Mouse (Mus musculus) liver, embryonic 15.5 days (tissue): Measurements from ENCODE around the gene S100a3. TPM values are rescaled to one million over a fixed set of nuclear protein-coding genes. Genes with fewer than 3 reads are reported as not detected.

Experiments
- ATAC-seq: fragments of 200-750 bp; cut with Nextera tagmentation; 2 replicates; pipeline ENCODE4 v1.8.0; 2017; ENCODE audit warnings: moderate number of reproducible peaks, mild to moderate bottlenecking, moderate library complexity; ENCODE audit not compliant: insufficient read depth
- H3K27ac ChIP-seq: fragments of 300-500 bp; sonication (generic); replicated peaks from 2 replicates; pipeline ENCODE4 v1.5.1; 2015; ENCODE audit warnings: mild to moderate bottlenecking, inconsistent platforms
- H3K27me3 ChIP-seq: fragments of 300-500 bp; sonication (generic); 2 replicates; pipeline ENCODE4 v1.6.1; 2015; ENCODE audit warnings: mild to moderate bottlenecking, inconsistent platforms
- H3K36me3 ChIP-seq: fragments of 300-500 bp; sonication (generic); replicated peaks from 2 replicates; pipeline ENCODE4 v1.6.1; 2015; ENCODE audit warnings: moderate library complexity, mild to moderate bottlenecking, inconsistent platforms
- H3K4me1 ChIP-seq: fragments of 300-500 bp; sonication (generic); replicated peaks from 2 replicates; pipeline ENCODE4 v1.6.1; 2015; ENCODE audit warnings: inconsistent platforms
- H3K4me2 ChIP-seq: fragments of 300-500 bp; sonication (generic); 2 replicates; pipeline ENCODE4 v1.6.1; 2015; ENCODE audit warnings: moderate library complexity, mild to moderate bottlenecking, inconsistent platforms
- H3K4me3 ChIP-seq: fragments of 300-500 bp; sonication (generic); replicated peaks from 2 replicates; pipeline ENCODE4 v1.5.1; 2015; ENCODE audit warnings: mild to moderate bottlenecking, inconsistent platforms
- H3K9ac ChIP-seq: fragments of 300-500 bp; sonication (generic); 2 replicates; pipeline ENCODE4 v1.6.1; 2015; ENCODE audit warnings: moderate library complexity, mild to moderate bottlenecking, inconsistent platforms
- H3K9me3 ChIP-seq: fragments of 300-500 bp; sonication (generic); replicated peaks from 2 replicates; pipeline ENCODE4 v1.6.1; 2016; ENCODE audit warnings: inconsistent platforms
- WGBS: fragments of 180-500 bp; shearing (Covaris S2); methylation state at CpG from one replicate; pipeline ENCODE4 v1.1.7; 2015; ENCODE audit warnings: mixed read lengths; ENCODE audit not compliant: insufficient replicate concordance; 5-methylcytosine and 5-hydroxymethylcytosine counted together
- polyA plus RNA-seq: library from polyadenylated mRNA; unstranded; fragments of >200 nt; fragmentation: Nextera tagmentation; extraction: Ambion mirVana; gene quantifications from 2 replicates; pipeline ENCODE4 v1.2.1, GENCODE M21; 2015

Gene S100a3
- not detected in 2 replicates for polyA plus RNA-seq

- Histone ChIP-seq H3K4me1 (no peaks in the 10 kb centered on the region), H3K27ac (no peak within 1 kb of the TSS), H3K27me3 (peaks cover 4% of the 10 kb centered on the region; the same call in 1 of the 2 replicates), H3K4me3 (no peak within 1 kb of the TSS), H3K9ac (no peak within 1 kb of the TSS), H3K9me3 (no peaks in the 10 kb centered on the region), H3K4me2 (no peak within 1 kb of the TSS), H3K36me3 (no peaks in the 10 kb centered on the region)
- WGBS: 61% methylated on average over 6 of the region's 6 CpGs
- no peak for ATAC-seq
Observed at GRCm38 (mm10) chr3:90560008-90560628, at the start of gene S100a3. S100a3 (plus strand) TSS chr3:90560578.

DNA sequence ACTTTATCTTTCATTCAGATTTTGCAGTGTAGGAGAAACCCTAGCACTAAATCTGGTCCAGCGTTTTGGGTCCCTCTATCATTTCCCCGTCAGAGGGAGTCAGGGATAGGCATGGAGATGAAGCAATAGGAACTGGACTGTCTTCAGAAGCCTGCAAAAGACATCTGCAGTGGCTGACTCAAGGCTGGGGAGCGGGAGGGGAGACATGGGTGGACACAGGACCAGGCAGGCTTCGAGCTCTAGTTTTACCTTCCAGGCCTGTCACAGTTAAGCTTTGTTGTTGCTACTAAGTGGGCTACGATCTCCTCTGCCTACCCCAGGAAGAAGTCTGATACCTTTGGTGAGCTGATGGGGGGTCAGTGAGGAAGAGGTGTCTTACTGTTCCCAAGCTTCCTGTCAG is 48.1 kb upstream of the S100a3 start:
- H3K4me3 ChIP-seq: no peak overlapping the region
- H3K27me3 ChIP-seq: peaks cover 15% of the 10 kb centered on the region
- H3K4me1 ChIP-seq: peaks cover 45% of the 10 kb centered on the region
- H3K27ac ChIP-seq: no peak overlapping the region
- H3K4me2 ChIP-seq: no peak overlapping the region
- 65% methylated on average over 5 of the region's 5 CpGs for WGBS
- no peaks in the 10 kb centered on the region for H3K9me3 ChIP-seq
- no peak for ATAC-seq
- H3K9ac ChIP-seq: no peak overlapping the region
- H3K36me3 ChIP-seq: peaks cover 10% of the 10 kb centered on the region

- Histone ChIP-seq H3K27ac (no peak overlapping the region), H3K9me3 (no peaks in the 10 kb centered on the region), H3K4me3 (peak overlapping the region; percentile 62; the same call in 1 of the 2 replicates), H3K27me3 (peaks cover 15% of the 10 kb centered on the region), H3K9ac (no peak overlapping the region), H3K4me2 (peak overlapping the region; percentile 98), H3K4me1 (peaks cover 37% of the 10 kb centered on the region), H3K36me3 (0 out of 2 replicates have a peak, but pooled peaks cover 4% of the 10 kb centered on the region)
- 64% methylated on average over 9 of the region's 9 CpGs for WGBS
- ATAC-seq: no peak
Observed at GRCm38 (mm10) chr3:90512948-90513642, 47.3 kb upstream of the S100a3 start.

DNA sequence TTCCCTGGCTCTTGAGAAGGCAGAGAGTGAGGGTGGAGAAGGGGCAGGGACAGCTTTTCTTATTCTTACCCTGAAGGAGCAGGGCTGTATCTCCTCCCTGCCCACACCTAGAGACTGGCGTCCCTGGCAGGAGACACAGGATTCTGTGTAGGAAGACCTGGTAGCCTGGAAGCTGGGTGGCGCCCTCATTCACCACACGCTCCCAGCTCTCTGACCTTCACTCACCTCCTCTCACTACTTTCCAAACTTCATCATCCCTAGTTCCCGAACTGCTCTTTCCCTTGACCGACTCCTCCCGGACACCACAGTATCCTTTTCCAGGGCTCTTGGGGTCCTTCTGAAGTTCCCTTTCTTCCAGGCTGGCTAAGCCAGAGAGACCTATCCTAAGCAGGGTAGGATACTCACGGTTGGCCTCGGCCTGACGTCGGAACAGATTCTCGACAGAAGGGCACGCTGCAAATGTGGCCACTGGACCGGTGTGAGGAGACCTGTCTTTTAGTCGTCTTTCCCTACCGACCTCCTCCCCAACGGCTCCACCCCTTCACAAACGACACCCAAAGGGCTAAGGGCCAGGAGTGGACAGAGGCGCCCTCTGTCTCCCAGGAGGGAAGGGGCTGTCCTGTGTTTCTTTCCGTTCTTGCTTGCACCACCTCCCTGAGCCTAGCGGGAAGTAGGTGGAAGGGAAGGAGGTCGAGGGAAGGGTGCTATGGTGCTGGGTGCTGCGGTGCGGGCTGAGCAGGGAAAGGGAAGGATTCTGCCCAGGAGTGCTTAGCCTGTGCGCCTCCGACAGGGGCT is 46.4 kb upstream of the S100a3 start, which contains the start of the genes S100a1 and S100a13:
TSS of gene S100a1 (minus strand) at position 597 of the 795 bp plus-strand sequence.
TSS of gene S100a13 (plus strand) at position 640 of the 795 bp plus-strand sequence.
- Histone ChIP-seq H3K4me2 (peak within 1 kb of the TSS; percentile 98), H3K9ac (peak within 1 kb of the TSS; percentile 62), H3K4me3 (peak within 1 kb of the TSS; percentile 62), H3K27ac (peak within 1 kb of the TSS; percentile 53; the same call in 1 of the 2 replicates), H3K4me1 (peaks cover 33% of the 10 kb centered on the region), H3K27me3 (peaks cover 15% of the 10 kb centered on the region), H3K9me3 (no peaks in the 10 kb centered on the region), H3K36me3 (0 out of 2 replicates have a peak, but pooled peaks cover 4% of the 10 kb centered on the region)
- ATAC-seq: peak; percentile 38
- WGBS: 4% methylated on average over 25 of the region's 25 CpGs

DNA sequence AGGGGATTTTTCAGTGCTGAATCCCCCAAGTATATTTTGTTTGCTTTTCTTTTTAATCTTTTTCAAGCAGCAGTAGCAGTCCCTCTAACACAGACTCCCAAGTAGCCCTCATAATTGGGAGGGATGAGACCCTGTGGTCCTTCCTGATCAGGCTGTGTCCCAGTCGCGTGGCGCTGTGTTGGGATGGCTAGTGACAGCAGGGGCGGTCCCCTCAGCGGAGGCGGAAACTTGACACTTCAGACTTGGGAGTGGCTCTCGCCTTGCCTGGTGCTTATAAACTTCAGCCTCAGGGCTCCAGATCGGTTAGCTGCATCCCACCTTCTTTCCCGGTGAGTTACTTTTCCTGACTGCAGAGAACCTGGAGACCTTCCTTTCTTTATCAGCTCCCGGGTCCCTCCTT is 45.7 kb upstream of the S100a3 start:
- Histone ChIP-seq H3K27ac (0 out of 2 replicates have a peak overlapping the region, but pooled peaks have one; percentile 53), H3K4me2 (peak overlapping the region; percentile 98), H3K27me3 (peaks cover 15% of the 10 kb centered on the region), H3K9me3 (no peaks in the 10 kb centered on the region), H3K9ac (peak overlapping the region; percentile 62), H3K4me3 (peak overlapping the region; percentile 62), H3K36me3 (0 out of 2 replicates have a peak, but pooled peaks cover 4% of the 10 kb centered on the region), H3K4me1 (peaks cover 30% of the 10 kb centered on the region)
- peak; percentile 85 for ATAC-seq
- 0% methylated on average over 10 of the region's 10 CpGs for WGBS

GRCm38 (mm10) chr3:90515242-90515641 is 45.1 kb upstream of the S100a3 start:
- H3K9me3 ChIP-seq: no peaks in the 10 kb centered on the region
- no peak for ATAC-seq
- 0 out of 2 replicates have a peak, but pooled peaks cover 4% of the 10 kb centered on the region for H3K36me3 ChIP-seq
- H3K9ac ChIP-seq: peak overlapping the region; percentile 62
- no peak overlapping the region for H3K27ac ChIP-seq
- peaks cover 15% of the 10 kb centered on the region for H3K27me3 ChIP-seq
- H3K4me3 ChIP-seq: peak overlapping the region; percentile 62
- H3K4me2 ChIP-seq: peak overlapping the region; percentile 98
- WGBS: 28% methylated on average over 1 of the region's 1 CpGs
- H3K4me1 ChIP-seq: peaks cover 28% of the 10 kb centered on the region

DNA sequence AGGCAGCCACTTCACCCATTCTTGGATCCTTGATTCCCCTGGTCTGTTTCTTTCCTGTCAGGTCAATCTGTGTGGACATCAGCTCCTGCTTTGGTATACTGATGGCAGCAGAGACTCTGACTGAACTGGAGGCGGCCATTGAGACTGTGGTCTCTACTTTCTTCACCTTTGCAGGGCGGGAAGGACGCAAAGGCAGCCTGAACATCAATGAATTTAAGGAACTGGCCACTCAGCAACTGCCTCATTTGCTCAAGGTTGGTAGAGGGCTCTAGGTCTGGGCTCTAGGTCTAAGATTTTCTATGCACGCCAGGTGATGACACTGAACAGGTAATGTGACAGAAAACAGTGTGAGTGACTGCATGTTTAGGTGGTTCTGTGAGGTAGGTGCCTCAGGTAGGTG is 44.6 kb upstream of the S100a3 start:
- peaks cover 15% of the 10 kb centered on the region for H3K27me3 ChIP-seq
- H3K4me3 ChIP-seq: no peak overlapping the region
- 0 out of 2 replicates have a peak overlapping the region, but pooled peaks have one; percentile 98 for H3K4me2 ChIP-seq
- ATAC-seq: no peak
- no peak overlapping the region for H3K27ac ChIP-seq
- no peak overlapping the region for H3K9ac ChIP-seq
- WGBS: 79% methylated on average over 4 of the region's 4 CpGs
- H3K4me1 ChIP-seq: peaks cover 28% of the 10 kb centered on the region
- H3K9me3 ChIP-seq: no peaks in the 10 kb centered on the region
- 0 out of 2 replicates have a peak, but pooled peaks cover 4% of the 10 kb centered on the region for H3K36me3 ChIP-seq

DNA sequence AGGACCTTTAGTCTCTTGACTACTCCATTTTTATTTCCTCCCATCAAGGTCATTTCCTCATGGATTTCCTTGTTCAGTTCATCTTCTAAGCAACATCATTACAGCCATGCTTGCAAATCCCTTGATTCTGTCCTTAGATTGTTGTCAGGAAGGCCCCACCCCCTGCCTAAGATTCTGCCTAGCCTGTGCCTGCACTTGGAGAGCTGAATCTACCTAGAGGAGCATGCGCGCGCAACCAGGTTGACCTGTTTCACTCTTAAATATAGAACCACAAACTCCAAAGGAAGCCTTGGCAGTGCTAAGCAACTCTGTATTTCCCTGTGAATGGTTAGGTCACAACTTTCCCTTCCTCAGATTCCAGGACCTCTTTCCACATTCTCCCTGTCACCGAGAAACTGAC is 42.7 kb upstream of the S100a3 start:
- no peak overlapping the region for H3K4me3 ChIP-seq
- no peaks in the 10 kb centered on the region for H3K9me3 ChIP-seq
- ATAC-seq: no peak
- H3K4me1 ChIP-seq: peaks cover 28% of the 10 kb centered on the region
- WGBS: 77% methylated on average over 4 of the region's 4 CpGs
- H3K36me3 ChIP-seq: no peaks in the 10 kb centered on the region
- H3K4me2 ChIP-seq: no peak overlapping the region
- no peak overlapping the region for H3K27ac ChIP-seq
- peaks cover 5% of the 10 kb centered on the region; the same call in 1 of the 2 replicates for H3K27me3 ChIP-seq
- H3K9ac ChIP-seq: no peak overlapping the region

DNA sequence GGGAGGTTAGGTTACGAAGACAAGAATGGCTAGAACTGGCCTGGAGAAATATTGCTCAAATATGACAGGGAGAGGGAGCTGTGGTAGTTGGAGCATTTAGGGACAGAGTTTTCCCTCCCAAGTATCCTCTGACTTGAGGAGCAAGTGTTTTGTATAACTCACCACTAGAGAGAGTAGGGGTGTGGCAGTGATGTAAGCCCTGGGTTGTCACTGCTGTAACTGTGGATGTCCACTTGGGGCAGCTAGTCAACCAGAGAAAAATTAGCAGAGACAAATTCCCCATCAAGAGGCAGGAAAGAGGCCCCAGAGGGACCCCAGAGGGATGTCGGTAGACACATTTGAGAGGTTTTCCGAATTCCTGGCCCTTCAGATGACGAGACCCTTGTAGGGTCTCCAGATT is 35.0 kb upstream of the S100a3 start:
- ATAC-seq: no peak
- WGBS: 46% methylated on average over 4 of the region's 4 CpGs

GRCm38 (mm10) chr3:90526076-90526475 is 34.3 kb upstream of the S100a3 start:
- H3K27me3 ChIP-seq: 0 out of 2 replicates have a peak, but pooled peaks cover 5% of the 10 kb centered on the region
- no peaks in the 10 kb centered on the region for H3K36me3 ChIP-seq
- no peak overlapping the region for H3K9ac ChIP-seq
- H3K4me3 ChIP-seq: no peak overlapping the region
- no peaks in the 10 kb centered on the region for H3K9me3 ChIP-seq
- no peak for ATAC-seq
- H3K4me2 ChIP-seq: no peak overlapping the region
- 64% methylated on average over 2 of the region's 2 CpGs for WGBS
- H3K27ac ChIP-seq: no peak overlapping the region
- H3K4me1 ChIP-seq: no peaks in the 10 kb centered on the region

More for the DNA sequence above, 35.0 kb upstream of the S100a3 start:
- Histone ChIP-seq H3K9ac (no peak overlapping the region), H3K27ac (no peak overlapping the region), H3K36me3 (no peaks in the 10 kb centered on the region), H3K9me3 (no peaks in the 10 kb centered on the region), H3K4me1 (no peaks in the 10 kb centered on the region), H3K4me3 (no peak overlapping the region), H3K4me2 (no peak overlapping the region), H3K27me3 (0 out of 2 replicates have a peak, but pooled peaks cover 5% of the 10 kb centered on the region)
